Mouse (Mus musculus) CD4-positive, CD25-positive, alpha-beta regulatory T cell, adult 4 months (primary cell): Measurements from ENCODE around the gene Krt84. TPM values are rescaled to one million over a fixed set of nuclear protein-coding genes. Genes with fewer than 3 reads are reported as not detected.
"Not testable (repeated sequence)": the region's sequence is repeated elsewhere in the genome, so short reads cannot be mapped to it uniquely, and the experiment has no call there.

Experiments
- ATAC-seq: one replicate; pipeline ENCODE4 v1.8.0; 2017
- polyA plus RNA-seq, 2 experiments: library from polyadenylated mRNA; unstranded; fragments of 100-300 nt; shearing (Covaris generic); gene quantifications; one replicate each; pipeline ENCODE4 v1.2.1; 2017

Krt84 gene
- polyA plus RNA-seq: not detected

DNA sequence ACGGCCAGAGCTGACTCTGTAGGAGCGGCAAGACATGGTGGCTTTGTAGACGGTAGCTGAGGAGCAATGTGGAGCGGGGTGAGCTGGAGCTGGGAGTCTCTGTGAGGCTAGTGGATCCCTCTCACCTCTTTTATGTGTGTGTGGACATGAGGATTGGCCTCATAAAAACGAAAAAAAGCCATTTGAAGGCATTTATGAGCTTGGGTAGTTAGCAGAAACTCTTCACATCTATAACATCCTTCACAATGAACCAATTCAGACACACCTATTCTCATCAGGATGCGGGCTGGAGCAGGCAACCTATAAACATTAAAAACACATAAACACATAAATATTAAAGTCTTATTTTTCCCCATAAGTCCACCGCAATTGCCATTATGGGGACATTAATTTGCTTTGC is at the start of gene Krt84:
Krt84 (minus strand) TSS at position 101 of the 400 bp plus-strand sequence.
- ATAC-seq: no peak

DNA sequence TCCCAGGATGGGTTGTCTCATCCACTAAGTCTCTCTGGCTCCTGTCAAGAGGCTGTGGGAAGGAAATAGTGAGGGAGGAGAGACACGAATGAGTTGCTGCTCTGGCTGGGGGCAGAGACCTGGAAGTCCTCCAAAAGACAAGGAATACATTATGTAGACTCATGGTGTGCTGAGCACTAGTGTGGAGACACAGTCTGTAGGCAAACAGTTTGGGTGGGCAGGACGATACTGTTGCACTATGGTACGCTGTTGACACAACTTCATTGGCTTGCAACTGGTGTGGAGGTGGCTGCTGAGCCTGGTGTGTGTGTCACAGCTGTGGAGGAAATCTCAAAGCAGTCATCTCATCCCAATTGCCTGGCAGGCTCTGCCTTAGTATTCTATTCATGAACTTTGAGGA is 49.1 kb upstream of the Krt84 start:
- no peak for ATAC-seq

DNA sequence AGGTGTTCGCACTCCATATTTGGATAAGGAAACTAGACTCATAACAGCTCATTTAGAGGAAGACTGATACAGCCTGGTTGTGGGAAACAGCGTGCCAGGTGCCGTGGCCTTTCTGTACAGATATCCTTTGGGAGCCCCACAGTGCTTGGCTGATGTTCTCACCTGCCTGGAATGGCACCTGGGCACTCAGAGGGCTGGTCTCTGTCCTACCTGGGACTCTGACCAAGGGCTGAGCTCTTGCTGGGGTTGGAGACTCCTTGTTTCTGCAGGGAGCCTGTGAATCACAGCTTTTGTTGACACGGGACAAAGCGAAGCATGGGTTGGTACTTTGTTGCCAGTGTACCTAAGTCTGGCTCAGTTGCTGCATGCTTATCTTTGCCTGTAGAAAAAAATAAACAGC is 42.9 kb upstream of the Krt84 start:
- no peak for ATAC-seq

DNA sequence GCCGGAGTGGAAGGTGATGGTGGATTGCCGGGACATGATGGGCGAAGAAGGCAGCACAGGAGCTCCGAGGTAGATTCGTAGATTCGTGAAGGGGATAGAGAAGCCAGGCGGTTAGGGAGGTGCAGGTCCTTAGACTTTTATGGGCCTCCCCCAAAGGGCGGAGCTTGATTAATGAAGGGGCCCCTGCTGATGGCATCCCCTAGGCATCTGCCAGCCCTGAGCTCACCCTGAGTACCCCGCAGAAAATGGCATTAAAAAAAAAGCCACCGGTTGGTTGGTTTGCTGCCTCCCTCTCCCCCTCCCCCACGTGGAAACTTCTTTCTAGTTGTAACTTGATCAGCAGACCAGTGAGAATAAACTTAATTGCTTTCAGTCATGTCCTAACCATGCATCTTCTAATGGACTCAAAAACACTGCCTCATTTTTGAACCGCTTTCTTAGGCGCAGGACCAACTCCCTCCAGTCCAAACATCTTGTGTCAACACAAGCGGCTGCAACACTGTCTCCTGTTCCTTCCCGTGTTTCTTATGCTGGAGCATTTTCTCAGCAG is 41.3 kb upstream of the Krt84 start, which contains the start of gene Krt75:
Krt75 (minus strand) TSS at position 109 of the 550 bp plus-strand sequence.
- no peak for ATAC-seq

DNA sequence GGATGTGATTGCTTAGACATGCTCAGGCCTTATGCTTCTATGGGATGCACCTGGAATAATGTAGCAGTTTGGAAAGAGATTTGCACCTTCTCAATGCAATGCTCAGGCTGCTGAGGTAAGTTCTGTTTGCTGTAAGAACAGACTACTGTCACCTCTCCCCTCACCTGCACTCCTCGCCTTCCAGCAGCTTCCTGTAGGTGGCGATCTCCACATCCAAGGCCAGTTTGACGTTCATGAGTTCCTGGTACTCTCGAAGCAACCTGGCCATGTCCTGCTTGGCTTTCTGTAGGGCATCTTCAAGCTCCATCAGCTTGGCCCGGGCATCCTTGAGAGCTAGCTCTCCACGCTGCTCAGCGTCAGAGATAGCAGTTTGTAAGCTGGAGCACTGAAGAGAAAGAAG is 35.2 kb upstream of the Krt84 start:
- ATAC-seq: no peak

DNA sequence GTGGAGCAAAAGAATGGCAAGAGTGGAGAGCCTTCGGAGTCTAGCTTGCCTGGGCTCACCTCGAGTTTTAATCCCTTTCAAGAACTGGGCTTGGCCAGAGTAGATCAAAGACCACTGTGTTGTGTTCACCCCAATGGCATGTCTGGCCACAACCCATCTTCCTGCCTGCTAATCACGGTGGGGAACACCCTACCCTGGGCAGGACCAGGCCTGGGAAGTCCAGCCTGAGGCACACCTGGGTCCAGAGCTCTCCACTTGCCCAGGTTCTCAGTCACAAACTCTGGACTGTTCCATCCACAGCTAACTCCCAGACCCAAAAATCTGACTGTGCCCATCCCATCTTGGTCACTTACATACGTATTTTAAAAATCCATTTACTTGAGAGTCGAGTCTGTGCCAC is 30.2 kb upstream of the Krt84 start, which contains the start of gene Krt90:
Krt90 (minus strand) TSS at position 101 of the 400 bp plus-strand sequence.
- ATAC-seq: no peak

DNA sequence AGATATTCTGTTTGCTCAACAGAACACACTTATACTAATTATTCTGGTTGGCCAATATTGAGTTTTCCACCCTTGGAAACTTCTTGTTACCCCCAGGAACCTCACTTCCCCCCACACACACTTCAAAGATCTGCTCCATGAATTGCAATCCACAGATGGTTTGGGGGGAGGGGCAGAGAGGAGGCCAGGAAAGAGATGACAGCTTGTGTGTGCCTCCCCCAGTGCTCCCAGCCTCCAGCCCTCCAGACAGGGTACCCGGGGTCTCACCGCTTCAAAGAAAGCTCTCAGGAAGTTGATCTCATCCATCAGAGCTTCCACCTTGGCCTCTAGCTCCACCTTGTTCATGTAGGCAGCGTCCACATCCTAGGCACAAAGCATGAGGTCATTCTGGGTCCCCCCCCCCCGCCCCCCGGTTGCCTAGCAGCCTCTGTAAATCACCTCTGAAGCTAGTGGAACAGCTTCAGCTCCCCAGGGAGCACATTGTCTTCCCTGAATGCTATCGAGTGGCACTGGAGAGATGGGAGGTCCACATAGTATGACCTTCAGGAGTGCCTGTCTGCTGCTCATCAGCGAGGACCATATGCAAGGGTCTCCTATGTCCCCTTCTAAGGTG is 25.5 kb upstream of the Krt84 start:
- no peak for ATAC-seq

DNA sequence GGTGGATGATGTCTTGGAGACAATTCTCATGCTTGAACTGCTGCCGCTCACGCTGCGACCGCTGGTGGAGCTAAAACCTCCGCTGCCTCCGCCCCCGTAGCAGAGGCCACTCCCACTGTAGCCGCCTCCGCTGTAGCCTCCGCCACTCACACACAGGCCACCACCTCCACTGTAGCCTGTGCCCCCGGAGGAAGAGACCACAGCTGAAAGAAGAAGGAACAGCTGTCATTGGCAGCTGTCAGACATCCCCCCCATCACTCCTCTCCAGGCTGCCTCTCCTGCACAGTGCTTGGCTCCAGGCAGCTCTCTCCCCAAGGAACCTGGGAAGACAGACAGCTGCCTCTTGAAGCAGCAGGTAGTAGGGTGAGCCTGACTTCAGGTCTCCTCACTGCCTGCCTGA is 20.5 kb upstream of the Krt84 start:
- no peak for ATAC-seq

DNA sequence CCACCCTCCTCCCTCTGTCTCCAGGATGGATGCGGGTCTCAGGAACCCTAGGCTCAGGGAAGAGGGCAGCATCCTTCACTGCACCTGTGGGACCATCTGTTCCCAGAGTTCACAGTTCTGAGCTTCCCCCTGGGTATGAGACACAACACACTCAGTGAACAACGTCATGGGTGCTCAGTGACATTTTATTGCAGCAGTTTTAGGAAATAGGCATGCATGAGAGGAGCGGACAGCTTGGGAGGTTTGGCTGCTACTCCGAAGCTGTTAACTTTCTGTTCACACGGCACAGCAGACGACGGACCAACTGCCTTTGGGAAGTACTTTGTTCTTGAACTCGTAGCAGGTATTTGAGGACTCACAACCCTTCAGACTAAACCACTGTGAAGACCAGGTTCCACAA is 19.6 kb upstream of the Krt84 start:
- ATAC-seq: no peak

DNA sequence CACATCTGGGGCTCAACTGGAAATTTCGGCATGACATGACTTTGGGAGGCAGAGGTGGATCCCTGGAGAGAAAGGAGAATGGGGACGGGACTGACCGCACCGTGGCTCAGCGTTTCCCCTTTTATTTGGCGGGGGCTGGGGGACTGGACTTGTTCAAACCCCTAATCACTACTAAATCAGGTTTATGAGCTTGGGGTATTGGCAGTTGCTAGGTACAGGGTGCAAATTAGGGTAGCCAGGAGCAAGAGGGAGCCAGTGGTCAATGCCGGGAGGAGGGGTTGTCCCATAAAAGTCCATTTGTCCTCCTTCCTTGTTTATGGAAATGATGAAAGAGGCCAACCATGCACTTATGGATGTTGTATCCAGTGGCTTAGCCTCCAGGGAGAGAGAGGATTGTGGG is 17.9 kb upstream of the Krt84 start, which contains the start of gene Krt82:
Krt82 (minus strand) TSS at position 101 of the 400 bp plus-strand sequence.
- no peak for ATAC-seq

DNA sequence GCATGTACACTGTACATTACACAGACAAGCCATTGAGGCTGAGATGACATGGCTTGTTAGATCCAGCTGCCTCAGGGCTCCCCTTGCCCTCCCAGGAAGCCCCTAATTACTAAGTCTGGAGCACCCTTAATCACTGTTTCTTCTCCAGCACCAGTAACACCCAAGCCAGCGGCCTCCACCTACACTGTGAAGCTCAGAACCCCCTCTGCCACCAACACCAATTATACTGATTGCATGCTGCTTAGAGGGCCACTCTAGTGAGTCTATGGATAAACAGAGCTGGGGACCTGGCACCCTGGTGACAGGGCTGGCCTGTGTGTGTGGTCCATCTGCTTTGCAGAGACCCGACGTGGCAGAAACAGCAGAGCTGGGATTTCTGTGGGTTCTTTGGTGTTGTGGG is 11.9 kb upstream of the Krt84 start:
- no peak for ATAC-seq

DNA sequence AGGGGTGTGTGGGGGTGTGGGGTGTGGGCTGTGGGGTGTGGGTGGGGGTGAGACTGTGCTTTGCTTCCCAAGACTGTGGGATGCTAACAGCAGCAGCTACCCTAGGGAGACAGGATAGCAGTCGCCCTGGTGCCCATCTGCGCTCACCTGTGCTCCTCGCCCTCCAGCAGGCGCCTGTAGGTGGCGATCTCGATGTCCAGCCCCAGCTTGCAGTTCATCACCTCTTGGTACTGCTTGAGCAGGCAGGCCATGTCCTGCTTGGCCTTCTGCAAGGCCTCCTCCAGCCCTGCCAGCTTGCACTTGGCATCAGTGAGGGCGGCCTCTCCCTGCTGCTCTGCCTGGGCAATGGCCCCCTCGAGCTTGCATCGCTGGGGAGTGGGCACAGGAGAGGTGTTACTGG is 9.9 kb upstream of the Krt84 start:
- no peak for ATAC-seq

DNA sequence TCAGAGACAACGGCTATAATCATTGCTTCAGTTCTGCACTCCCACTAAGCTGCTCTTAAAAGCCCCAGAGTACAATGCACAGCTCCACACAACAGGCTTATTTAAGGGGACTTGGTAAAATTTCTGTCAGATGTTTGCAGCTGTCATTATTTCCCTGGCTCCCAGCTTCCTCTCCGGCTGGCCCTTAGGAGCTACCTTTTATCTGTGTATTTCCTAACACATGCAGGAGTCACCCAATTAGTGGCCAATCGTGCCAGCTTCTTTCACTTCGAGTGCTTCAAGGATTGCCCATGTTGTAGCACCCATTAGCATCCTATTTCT is 5.9 kb upstream of the Krt84 start:
- ATAC-seq: no peak

DNA sequence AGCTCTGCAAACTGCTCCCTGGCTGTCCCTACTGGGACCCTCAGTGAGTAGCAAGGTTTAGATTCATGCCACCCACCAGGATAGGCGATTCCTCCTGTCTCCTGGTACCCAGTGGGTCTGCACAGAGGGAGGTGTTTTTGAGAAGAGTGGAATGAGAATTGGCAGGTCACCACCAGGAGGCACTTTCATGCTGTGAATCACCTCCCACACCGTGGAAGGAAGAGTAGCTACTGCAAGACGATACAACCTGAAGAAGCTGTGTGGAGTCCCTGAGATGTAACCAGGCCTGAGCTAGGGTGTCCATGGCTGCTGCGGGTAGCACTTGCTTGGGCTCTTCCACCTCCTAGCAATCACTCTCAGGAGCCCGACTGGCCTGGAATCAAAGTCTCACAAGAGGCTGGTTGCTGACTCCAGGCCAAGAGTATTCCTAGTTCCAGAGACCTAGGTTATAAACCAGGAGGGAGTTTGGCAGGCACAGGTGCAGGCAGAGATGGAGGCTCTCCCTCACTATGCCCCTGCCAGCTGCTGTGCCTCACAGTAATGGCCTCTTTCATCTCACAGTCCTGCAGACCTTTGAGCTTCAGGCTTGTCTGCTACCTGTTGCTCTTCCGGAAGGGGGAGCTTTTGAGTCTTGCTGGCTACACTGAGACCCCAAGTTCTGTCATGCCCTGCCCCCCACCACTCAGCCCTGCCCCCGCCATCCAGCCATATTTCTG is 5.4 kb upstream of the Krt84 start:
- no peak for ATAC-seq

DNA sequence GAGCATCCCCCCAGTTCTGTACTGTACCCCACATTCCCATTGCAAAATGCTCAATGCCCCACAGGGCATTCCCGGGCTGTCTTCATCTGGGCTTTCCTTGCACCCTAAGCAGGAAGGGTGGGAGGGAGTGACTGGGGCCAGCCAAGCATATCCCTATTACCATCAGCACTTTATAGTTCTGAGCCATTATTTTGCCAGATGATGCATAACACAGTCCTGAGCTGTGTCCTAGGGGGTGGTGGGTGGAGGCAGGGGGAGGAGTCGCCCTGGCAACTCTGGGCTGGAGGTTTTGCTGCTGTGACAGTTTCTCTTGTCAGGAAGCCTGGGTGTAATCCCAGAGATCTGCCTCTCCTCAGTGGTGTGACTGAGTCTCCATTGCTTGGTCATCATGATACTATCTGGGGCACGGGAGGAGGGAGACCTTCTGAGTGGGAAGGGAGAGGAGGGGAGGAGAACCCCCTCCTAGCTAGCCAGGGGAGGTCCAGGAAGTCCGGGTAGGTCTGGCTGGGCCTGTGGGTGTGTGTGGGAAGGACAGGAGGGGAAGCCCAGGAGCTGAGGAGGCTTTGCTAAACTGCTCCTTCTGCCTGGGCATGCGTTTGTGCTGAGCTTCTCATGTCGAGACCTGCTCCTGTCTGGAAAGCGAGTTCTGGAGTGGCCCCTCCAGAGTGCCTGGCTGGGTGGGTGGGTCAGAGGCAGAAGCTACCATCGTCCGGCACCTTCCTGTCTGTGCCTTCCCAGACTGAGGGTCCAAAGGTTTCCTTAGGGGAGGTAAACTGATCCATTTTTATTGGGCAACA is 3.6 kb upstream of the Krt84 start:
- ATAC-seq: no peak

DNA sequence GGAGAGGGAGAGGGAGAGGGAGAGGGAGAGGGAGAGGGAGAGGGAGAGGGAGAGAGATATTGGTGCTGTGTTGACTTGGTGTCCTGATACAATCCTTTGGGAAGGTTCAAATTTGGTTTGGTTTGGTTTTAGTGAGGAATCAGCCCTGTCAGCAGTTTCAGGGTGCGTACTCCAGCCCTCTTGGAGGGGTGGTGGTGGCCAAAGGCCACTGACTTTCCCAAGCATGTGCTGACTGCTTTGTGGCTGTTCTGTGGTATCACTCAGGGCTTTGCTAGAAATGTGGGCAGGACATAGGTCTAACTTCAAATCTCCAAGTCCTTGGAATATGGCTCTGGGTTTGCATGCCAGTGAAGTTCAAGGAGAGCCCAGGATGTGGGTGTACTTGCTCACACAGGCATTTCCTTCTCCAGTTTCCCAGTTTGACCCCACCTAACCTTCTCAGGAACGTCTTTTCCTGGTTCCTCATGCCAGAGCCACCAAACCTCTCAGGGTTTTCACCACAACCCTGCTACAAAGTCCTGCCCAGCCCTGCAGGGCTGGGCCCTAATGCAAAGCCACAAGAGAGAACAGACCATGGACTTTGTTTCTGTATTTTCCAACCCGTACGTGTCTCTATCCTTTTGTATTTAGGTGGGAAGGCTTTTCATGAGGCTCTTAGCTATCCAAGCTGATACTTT is 9.9 kb downstream of the Krt84 start:
- ATAC-seq: no peak

DNA sequence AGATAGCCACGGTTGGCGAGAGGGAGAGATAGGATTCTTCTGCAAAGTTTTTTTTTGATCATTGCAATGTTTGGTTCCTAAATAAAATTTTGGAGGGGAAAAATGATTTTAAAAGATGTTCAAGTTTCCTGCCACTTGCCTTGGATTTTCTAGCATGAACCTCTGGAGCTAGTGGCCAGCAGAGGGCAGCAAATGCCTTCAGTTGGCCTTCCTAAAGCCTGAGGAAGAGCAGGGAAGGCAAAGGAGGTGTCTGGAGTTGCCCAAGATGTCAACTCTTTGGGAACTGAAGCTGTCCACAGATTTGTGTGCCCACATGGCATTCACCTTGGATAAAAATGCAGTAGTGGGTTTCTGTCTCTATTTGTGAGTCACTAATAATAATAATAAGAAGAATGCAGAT is 12.8 kb downstream of the Krt84 start:
- ATAC-seq: no peak

DNA sequence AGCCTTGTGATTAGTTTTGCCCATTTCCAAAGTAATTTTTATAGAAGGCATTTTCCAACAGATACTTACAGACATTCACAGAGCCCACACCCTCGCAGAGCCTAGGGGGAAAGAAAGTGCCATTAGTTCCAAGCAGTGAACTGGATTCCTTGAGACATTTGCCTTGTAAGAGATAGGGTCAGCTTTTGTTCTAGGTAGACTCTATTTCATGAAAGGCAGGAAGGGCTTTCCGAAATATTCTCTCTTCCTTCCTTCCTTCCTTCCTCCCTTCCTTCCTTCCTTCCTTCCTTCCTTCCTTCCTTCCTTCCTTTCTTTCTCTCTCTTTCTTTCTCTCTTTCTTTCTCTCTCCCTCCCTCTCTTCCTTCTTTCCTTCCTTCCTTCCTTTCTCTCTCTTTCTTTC is 15.5 kb downstream of the Krt84 start, which contains the start of gene Gm49425:
Gm49425 (minus strand) TSS at position 101 of the 400 bp plus-strand sequence.
- ATAC-seq: not testable (repeated sequence)

DNA sequence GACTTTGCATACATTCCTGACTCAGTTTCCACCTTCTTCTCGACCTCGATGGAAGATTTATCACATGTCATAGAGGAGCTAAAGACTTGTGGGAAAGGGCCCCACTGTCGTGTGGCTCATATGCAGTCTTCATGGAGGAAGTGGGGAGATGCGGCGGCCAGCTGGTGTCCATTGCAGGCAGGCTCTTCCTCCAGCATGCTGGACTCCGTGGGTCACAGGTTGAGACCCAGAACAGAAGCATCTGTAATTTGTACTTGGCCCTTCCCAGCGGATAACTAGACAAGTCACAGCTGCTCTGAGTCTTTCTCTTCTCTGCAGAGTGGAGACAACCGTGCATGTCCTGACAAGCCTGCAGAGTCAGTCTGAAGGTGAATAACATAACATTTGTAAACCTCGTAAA is 24.4 kb downstream of the Krt84 start:
- no peak for ATAC-seq

DNA sequence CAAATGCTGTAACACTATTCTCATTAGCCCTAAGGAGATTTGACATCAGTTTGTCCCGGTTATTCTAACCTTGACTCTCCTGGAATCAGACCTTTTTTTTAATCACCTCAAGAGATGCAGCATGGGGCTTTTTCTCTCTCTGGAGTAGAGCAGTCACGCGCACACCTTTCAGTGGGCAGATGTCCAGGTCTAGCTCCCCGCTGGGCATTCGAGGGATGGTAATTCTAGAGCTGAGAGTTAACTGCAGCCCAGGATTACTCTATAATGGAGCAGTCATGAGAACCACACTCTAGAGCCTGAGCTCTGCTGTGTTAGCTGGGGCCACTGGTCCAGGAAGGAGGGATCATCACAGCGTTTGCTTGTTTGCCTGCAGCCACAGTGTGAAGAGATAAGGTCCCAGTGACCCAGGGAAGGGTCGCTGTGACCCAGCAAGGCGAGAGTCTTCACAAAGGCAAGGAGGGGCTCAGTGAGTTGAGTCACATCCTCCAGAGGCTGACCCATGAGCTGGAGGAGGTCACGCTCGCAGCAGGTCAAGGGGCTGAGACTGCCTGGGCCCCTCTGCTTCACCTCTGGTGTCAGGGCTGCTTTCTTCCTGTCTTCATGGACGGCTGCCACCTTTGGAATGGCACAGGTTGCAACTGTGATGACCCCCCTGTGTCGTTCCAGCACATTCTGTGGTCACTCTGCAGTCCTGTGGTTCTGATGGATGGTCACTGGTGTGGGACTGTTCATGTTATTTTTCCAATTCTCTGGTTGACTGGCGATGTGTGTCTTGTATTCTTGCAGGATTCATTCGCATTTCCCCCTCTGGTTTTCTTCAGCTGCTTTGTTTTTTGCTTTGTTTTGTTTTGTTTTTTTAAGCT is 25.5 kb downstream of the Krt84 start:
- no peak for ATAC-seq

DNA sequence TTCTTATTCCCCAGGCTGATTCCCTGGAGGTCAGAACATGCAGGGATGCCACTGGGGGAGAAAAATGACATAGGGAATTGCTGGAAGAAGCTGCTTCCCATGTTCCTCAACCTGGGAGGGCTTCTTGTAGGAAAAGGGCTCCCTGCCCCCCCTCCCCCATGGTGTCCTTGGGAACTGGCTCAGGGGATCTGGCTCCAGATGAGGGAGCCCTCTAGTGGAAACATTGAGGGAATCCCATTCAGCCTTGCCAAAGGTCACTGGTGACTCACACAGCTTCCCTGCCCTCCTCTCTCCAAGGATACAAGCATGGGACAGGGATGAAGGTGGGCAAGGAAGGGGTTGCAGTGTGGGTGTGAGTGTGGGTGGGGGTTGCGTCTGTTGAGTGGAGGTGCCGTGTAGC is 35.4 kb downstream of the Krt84 start:
- ATAC-seq: no peak

DNA sequence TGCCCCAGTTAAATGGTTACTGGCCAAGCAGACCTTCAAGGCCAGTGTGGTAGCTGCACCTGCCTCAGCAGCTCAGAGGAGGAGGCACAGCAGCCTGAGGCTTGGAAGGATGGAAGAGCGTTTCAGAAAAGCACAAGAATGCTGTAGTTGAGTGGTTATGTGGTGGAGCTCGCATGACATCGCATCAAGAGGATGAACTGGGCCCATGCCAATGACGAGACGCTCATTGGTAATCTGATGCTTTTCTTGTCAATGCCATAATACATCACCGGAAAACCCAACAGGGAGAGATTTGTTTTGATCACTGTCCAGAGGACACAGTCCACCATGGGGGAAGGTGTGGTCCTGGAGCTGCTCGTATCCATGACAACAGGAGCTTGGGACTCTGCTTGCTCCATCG is 37.4 kb downstream of the Krt84 start:
- no peak for ATAC-seq
